Mouse (Mus musculus) heart, embryonic 13.5 days (tissue): ENCODE measurements around the gene Mkln1. TPM values are rescaled to one million over a fixed set of nuclear protein-coding genes. Genes with fewer than 3 reads are reported as not detected.

Source experiments
- ATAC-seq: fragments of 200-750 bp; cut with Nextera tagmentation; 2 replicates; pipeline ENCODE4 v1.8.0; 2017; ENCODE audit warnings: moderate TSS enrichment; ENCODE audit not compliant: insufficient number of reproducible peaks, low FRiP score, low TSS enrichment; ENCODE audit errors: extremely low read depth
- H3K27ac ChIP-seq: fragments of 300-500 bp; sonication (generic); replicated peaks from 2 replicates; pipeline ENCODE4 v1.5.1; 2015; ENCODE audit warnings: moderate library complexity, mild to moderate bottlenecking, inconsistent platforms
- H3K27me3 ChIP-seq: fragments of 300-500 bp; sonication (generic); replicated peaks from 2 replicates; pipeline ENCODE4 v1.6.1; 2015; ENCODE audit warnings: mild to moderate bottlenecking, inconsistent platforms
- H3K36me3 ChIP-seq: fragments of 300-500 bp; sonication (generic); 2 replicates; pipeline ENCODE4 v1.6.1; 2015; ENCODE audit warnings: mild to moderate bottlenecking, inconsistent platforms
- H3K4me1 ChIP-seq: fragments of 300-500 bp; sonication (generic); 2 replicates; pipeline ENCODE4 v1.6.1; 2015; ENCODE audit warnings: inconsistent platforms
- H3K4me2 ChIP-seq: fragments of 300-500 bp; sonication (generic); 2 replicates; pipeline ENCODE4 v1.6.1; 2015; ENCODE audit warnings: inconsistent platforms, mild to moderate bottlenecking, moderate library complexity
- H3K4me3 ChIP-seq: fragments of 300-500 bp; sonication (generic); 2 replicates; pipeline ENCODE4 v1.5.1; 2015; ENCODE audit warnings: moderate library complexity, mild to moderate bottlenecking, inconsistent platforms
- H3K9ac ChIP-seq: fragments of 300-500 bp; sonication (generic); 2 replicates; pipeline ENCODE4 v1.6.1; 2015; ENCODE audit warnings: inconsistent platforms, mild to moderate bottlenecking, moderate library complexity
- H3K9me3 ChIP-seq: fragments of 300-500 bp; sonication (generic); 2 replicates; pipeline ENCODE4 v1.6.1; 2016; ENCODE audit warnings: inconsistent platforms
- WGBS: fragments of 180-500 bp; shearing (Covaris S2); methylation state at CpG from one replicate; pipeline ENCODE4 v1.1.7; 2015; ENCODE audit warnings: mixed read lengths; 5-methylcytosine and 5-hydroxymethylcytosine counted together
- polyA plus RNA-seq: library from polyadenylated mRNA; unstranded; fragments of >200 nt; fragmentation: Nextera tagmentation; extraction: Ambion mirVana; gene quantifications from 2 replicates; pipeline ENCODE4 v1.2.1, GENCODE M21; 2015

Mkln1 gene
- polyA plus RNA-seq, 1 experiment from 2014 or later: 172 TPM

- 68% methylated on average over 4 of the region's 4 CpGs for WGBS
- no peak overlapping the region for H3K27ac ChIP-seq
- no peak overlapping the region for H3K9ac ChIP-seq
- no peaks in the 10 kb centered on the region for H3K4me1 ChIP-seq
- ATAC-seq: no peak
- H3K9me3 ChIP-seq: no peaks in the 10 kb centered on the region
- H3K4me2 ChIP-seq: no peak overlapping the region
- peaks cover 58% of the 10 kb centered on the region for H3K36me3 ChIP-seq
- no peak overlapping the region for H3K4me3 ChIP-seq
- no peaks in the 10 kb centered on the region for H3K27me3 ChIP-seq
Observed at GRCm38 (mm10) chr6:31478221-31478620, 79.7 kb downstream of the Mkln1 start.

- no peak for ATAC-seq
- WGBS: 82% methylated on average over 4 of the region's 4 CpGs
Observed at GRCm38 (mm10) chr6:31480008-31480407, 81.5 kb downstream of the Mkln1 start.

GRCm38 (mm10) chr6:31486601-31487000, 88.1 kb downstream of the Mkln1 start:
- no peak for ATAC-seq

More at GRCm38 (mm10) chr6:31480008-31480407, 81.5 kb downstream of the Mkln1 start:
- H3K9ac ChIP-seq: no peak overlapping the region
- H3K4me2 ChIP-seq: no peak overlapping the region
- H3K4me1 ChIP-seq: no peaks in the 10 kb centered on the region
- H3K27ac ChIP-seq: no peak overlapping the region
- H3K9me3 ChIP-seq: no peaks in the 10 kb centered on the region
- no peak overlapping the region for H3K4me3 ChIP-seq
- no peaks in the 10 kb centered on the region for H3K27me3 ChIP-seq
- peaks cover 46% of the 10 kb centered on the region for H3K36me3 ChIP-seq

GRCm38 (mm10) chr6:31489950-31490349, 91.4 kb downstream of the Mkln1 start:
- peaks cover 66% of the 10 kb centered on the region for H3K36me3 ChIP-seq
- H3K9ac ChIP-seq: no peak overlapping the region
- no peaks in the 10 kb centered on the region for H3K4me1 ChIP-seq
- no peaks in the 10 kb centered on the region for H3K27me3 ChIP-seq
- WGBS: 92% methylated on average over 7 of the region's 7 CpGs
- H3K27ac ChIP-seq: no peak overlapping the region
- H3K9me3 ChIP-seq: no peaks in the 10 kb centered on the region
- no peak overlapping the region for H3K4me2 ChIP-seq
- H3K4me3 ChIP-seq: no peak overlapping the region
- no peak for ATAC-seq

More at GRCm38 (mm10) chr6:31486601-31487000, 88.1 kb downstream of the Mkln1 start:
- Histone ChIP-seq H3K9ac (no peak overlapping the region), H3K27ac (no peak overlapping the region), H3K27me3 (no peaks in the 10 kb centered on the region), H3K4me2 (no peak overlapping the region), H3K4me1 (no peaks in the 10 kb centered on the region), H3K36me3 (peaks cover 57% of the 10 kb centered on the region), H3K9me3 (no peaks in the 10 kb centered on the region), H3K4me3 (no peak overlapping the region)
- WGBS: 94% methylated on average over 2 of the region's 2 CpGs

- H3K4me3 ChIP-seq: no peak overlapping the region
- no peak overlapping the region for H3K9ac ChIP-seq
- ATAC-seq: no peak
- no peak overlapping the region for H3K4me2 ChIP-seq
- H3K27me3 ChIP-seq: no peaks in the 10 kb centered on the region
- no peaks in the 10 kb centered on the region for H3K4me1 ChIP-seq
- 79% methylated on average over 2 of the region's 2 CpGs for WGBS
- no peak overlapping the region for H3K27ac ChIP-seq
- H3K36me3 ChIP-seq: peaks cover 66% of the 10 kb centered on the region
- H3K9me3 ChIP-seq: no peaks in the 10 kb centered on the region
Observed at GRCm38 (mm10) chr6:31495122-31495731, 96.7 kb downstream of the Mkln1 start.

- Histone ChIP-seq H3K27me3 (no peaks in the 10 kb centered on the region), H3K36me3 (peaks cover 63% of the 10 kb centered on the region), H3K4me2 (no peak overlapping the region), H3K4me1 (no peaks in the 10 kb centered on the region), H3K9me3 (no peaks in the 10 kb centered on the region), H3K27ac (no peak overlapping the region), H3K4me3 (no peak overlapping the region), H3K9ac (no peak overlapping the region)
- WGBS: 81% methylated on average over 2 of the region's 2 CpGs
- ATAC-seq: no peak
Observed at GRCm38 (mm10) chr6:31496227-31496626, 97.7 kb downstream of the Mkln1 start.

GRCm38 (mm10) chr6:31499836-31500235, 101.3 kb downstream of the Mkln1 start:
- H3K4me3 ChIP-seq: no peak overlapping the region
- no peak overlapping the region for H3K27ac ChIP-seq
- H3K4me1 ChIP-seq: no peaks in the 10 kb centered on the region
- H3K9me3 ChIP-seq: no peaks in the 10 kb centered on the region
- no peak overlapping the region for H3K9ac ChIP-seq
- WGBS: 92% methylated on average over 10 of the region's 10 CpGs
- H3K36me3 ChIP-seq: peaks cover 80% of the 10 kb centered on the region
- H3K27me3 ChIP-seq: no peaks in the 10 kb centered on the region
- ATAC-seq: no peak
- no peak overlapping the region for H3K4me2 ChIP-seq

GRCm38 (mm10) chr6:31500260-31500659, 101.7 kb downstream of the Mkln1 start:
- no peaks in the 10 kb centered on the region for H3K27me3 ChIP-seq
- H3K4me2 ChIP-seq: no peak overlapping the region
- H3K4me3 ChIP-seq: no peak overlapping the region
- no peak overlapping the region for H3K9ac ChIP-seq
- H3K4me1 ChIP-seq: no peaks in the 10 kb centered on the region
- no peak overlapping the region for H3K27ac ChIP-seq
- ATAC-seq: no peak
- WGBS: 99% methylated on average over 2 of the region's 2 CpGs
- peaks cover 76% of the 10 kb centered on the region for H3K36me3 ChIP-seq
- no peaks in the 10 kb centered on the region for H3K9me3 ChIP-seq

GRCm38 (mm10) chr6:31500691-31501090, 102.2 kb downstream of the Mkln1 start:
- Histone ChIP-seq H3K9ac (no peak overlapping the region), H3K27ac (no peak overlapping the region), H3K27me3 (no peaks in the 10 kb centered on the region), H3K4me3 (no peak overlapping the region), H3K36me3 (peaks cover 74% of the 10 kb centered on the region), H3K9me3 (no peaks in the 10 kb centered on the region), H3K4me1 (no peaks in the 10 kb centered on the region), H3K4me2 (no peak overlapping the region)
- ATAC-seq: no peak

GRCm38 (mm10) chr6:31502614-31503013, 104.1 kb downstream of the Mkln1 start:
- H3K36me3 ChIP-seq: peaks cover 70% of the 10 kb centered on the region
- no peak overlapping the region for H3K4me2 ChIP-seq
- H3K9ac ChIP-seq: no peak overlapping the region
- WGBS: 98% methylated on average over 2 of the region's 2 CpGs
- no peak for ATAC-seq
- H3K27me3 ChIP-seq: no peaks in the 10 kb centered on the region
- no peaks in the 10 kb centered on the region for H3K4me1 ChIP-seq
- H3K4me3 ChIP-seq: no peak overlapping the region
- H3K27ac ChIP-seq: no peak overlapping the region
- H3K9me3 ChIP-seq: no peaks in the 10 kb centered on the region

GRCm38 (mm10) chr6:31513726-31514125, 115.2 kb downstream of the Mkln1 start:
- Histone ChIP-seq H3K4me2 (no peak overlapping the region), H3K4me3 (no peak overlapping the region), H3K27me3 (no peaks in the 10 kb centered on the region), H3K9me3 (no peaks in the 10 kb centered on the region), H3K9ac (no peak overlapping the region), H3K4me1 (peaks cover 28% of the 10 kb centered on the region), H3K27ac (no peak overlapping the region), H3K36me3 (peaks cover 44% of the 10 kb centered on the region)
- 55% methylated on average over 6 of the region's 6 CpGs for WGBS
- no peak for ATAC-seq

GRCm38 (mm10) chr6:31517681-31518337, 119.3 kb downstream of the Mkln1 start:
- no peak for ATAC-seq
- Histone ChIP-seq H3K9me3 (no peaks in the 10 kb centered on the region), H3K36me3 (peaks cover 36% of the 10 kb centered on the region), H3K4me2 (no peak overlapping the region), H3K4me3 (no peak overlapping the region), H3K9ac (no peak overlapping the region; the same call in 1 of the 2 replicates), H3K27me3 (no peaks in the 10 kb centered on the region), H3K4me1 (peaks cover 33% of the 10 kb centered on the region), H3K27ac (peak overlapping the region; percentile 79)
- WGBS: 59% methylated on average over 9 of the region's 9 CpGs
